Mouse (Mus musculus): ENCODE measurements around the gene Atp5f1. TPM values are rescaled to one million over a fixed set of nuclear protein-coding genes. Genes with fewer than 3 reads are reported as not detected.

The Atp5f1 gene
- polyA plus RNA-seq, 1 experiment from 2014 or later: 490 TPM

DNA sequence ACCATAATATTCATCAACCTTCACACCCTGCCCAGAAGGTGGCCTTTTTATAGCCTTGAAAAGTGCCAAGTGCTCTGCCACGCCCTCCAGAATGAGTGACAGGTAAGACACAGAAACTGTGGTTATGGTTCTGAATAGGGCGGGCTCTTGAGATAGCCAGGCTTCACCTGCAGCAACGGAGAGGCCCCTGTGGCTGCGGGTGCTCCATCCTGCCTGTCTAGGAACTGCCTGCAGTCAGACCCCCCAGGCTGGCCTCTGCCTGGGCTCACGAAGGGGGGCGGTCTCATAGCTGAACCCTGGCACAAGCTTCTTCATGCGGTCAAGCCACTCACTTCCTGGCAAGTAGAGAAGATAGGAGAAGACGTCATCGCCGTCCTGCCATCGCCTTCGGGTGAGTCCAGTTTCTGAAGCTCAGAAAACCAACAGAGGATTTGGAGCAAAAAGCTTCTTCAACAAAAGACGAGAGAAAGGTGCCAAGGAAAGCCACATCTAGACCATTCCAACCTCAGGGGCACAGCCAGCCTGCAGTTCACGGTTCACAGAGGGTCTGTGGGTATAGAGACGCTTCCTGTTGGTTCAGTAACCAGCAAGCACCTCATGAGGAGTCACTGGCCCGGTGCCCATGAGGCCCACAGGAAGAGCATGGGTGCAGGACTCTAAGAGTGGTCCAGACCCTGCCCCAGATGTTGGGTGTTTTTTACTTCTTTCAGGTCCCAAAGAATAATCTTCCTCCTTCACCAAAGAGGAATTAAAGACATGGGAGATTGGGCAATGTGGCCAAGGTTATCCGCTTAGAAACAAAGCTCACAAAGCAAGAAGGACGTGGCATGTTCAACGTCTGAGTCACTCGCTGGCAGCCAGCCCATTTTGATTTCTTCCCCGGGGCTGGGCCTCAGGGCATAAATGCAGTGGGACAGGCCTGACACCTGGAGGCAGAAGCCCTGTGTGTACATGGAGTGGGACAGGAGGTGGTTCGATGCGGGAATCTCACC lies 65.0 kb downstream of the Atp5f1 start:
- Histone ChIP-seq H3K27ac (replicated peaks) (no peak overlapping the region), H3K4me1 (no peaks in the 10 kb centered on the region), H3K9ac (replicated peaks) (no peak overlapping the region), H3K36me3 (no peaks in the 10 kb centered on the region), H3K4me3 (no peak overlapping the region), H3K4me2 (replicated peaks) (no peak overlapping the region), H3K27me3 (no peaks in the 10 kb centered on the region), H3K9me3 (no peaks in the 10 kb centered on the region)
- 73% methylated on average over 23 of the region's 23 CpGs for WGBS
- no peak for ATAC-seq (replicated peaks)

DNA sequence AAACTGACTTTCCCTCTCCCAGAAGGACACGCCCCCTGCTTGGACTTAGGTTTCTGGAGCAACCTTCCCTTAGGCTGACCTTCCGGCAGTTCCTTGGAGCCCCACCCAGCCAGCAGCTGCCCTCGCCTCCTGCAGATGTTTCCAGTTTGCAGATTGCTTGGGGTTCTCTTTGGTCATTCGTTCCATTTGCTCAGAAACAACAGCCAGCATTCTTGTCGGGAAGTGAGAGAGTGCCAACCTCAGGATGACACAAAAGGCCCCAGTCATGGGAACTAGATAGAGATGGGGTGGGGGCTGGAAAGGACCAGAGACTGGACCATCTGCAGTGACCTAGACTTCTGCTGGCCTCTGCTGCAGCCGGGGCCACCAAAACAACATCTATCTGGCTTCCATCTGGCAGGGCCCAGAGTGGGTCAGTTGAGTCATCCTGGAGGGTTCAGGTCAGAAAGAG lies 65.9 kb downstream of the Atp5f1 start:
- Histone ChIP-seq H3K9ac (replicated peaks) (no peak overlapping the region), H3K27ac (replicated peaks) (no peak overlapping the region), H3K36me3 (no peaks in the 10 kb centered on the region), H3K9me3 (no peaks in the 10 kb centered on the region), H3K27me3 (no peaks in the 10 kb centered on the region), H3K4me2 (replicated peaks) (no peak overlapping the region), H3K4me3 (no peak overlapping the region), H3K4me1 (no peaks in the 10 kb centered on the region)
- ATAC-seq (replicated peaks): no peak
- 73% methylated on average over 6 of the region's 6 CpGs for WGBS

Other genes with a start within 250 kb of the Atp5f1 start
- gene Rap1a, start 158.8 kb downstream of the Atp5f1 start, polyA plus RNA-seq (2015; fragmentation: Nextera tagmentation; extraction: Ambion mirVana): 76.3 and 78.3 TPM in 2 replicates
- gene Adora3, start 89.2 kb downstream of the Atp5f1 start, polyA plus RNA-seq (2015; fragmentation: Nextera tagmentation; extraction: Ambion mirVana): 0.23 and 0.46 TPM in 2 replicates
- 0.24 TPM in 1 of 2 replicates, not detected in the other for gene Tmigd3, start 89.2 kb downstream of the Atp5f1 start, polyA plus RNA-seq (2015; fragmentation: Nextera tagmentation; extraction: Ambion mirVana)
- gene I830077J02Rik, start 27.4 kb downstream of the Atp5f1 start, polyA plus RNA-seq (2015; fragmentation: Nextera tagmentation; extraction: Ambion mirVana): 0.20 and 0.23 TPM in 2 replicates
- 101 and 109 TPM in 2 replicates for gene Wdr77, start 730 bp downstream of the Atp5f1 start, polyA plus RNA-seq (2015; fragmentation: Nextera tagmentation; extraction: Ambion mirVana)
- gene Ovgp1, start 13.6 kb upstream of the Atp5f1 start, polyA plus RNA-seq (2015; fragmentation: Nextera tagmentation; extraction: Ambion mirVana): 4.1 and 4.5 TPM in 2 replicates
- 3.7 and 8.5 TPM in 2 replicates for gene Pifo, start 54.5 kb upstream of the Atp5f1 start, polyA plus RNA-seq (2015; fragmentation: Nextera tagmentation; extraction: Ambion mirVana)
- not detected in 2 replicates for gene Chil5, start 72.7 kb upstream of the Atp5f1 start, polyA plus RNA-seq (2015; fragmentation: Nextera tagmentation; extraction: Ambion mirVana)
- 0.36 and 1.1 TPM in 2 replicates for gene Chia1, start 153.1 kb upstream of the Atp5f1 start, polyA plus RNA-seq (2015; fragmentation: Nextera tagmentation; extraction: Ambion mirVana)
- gene Chil3, start 207.5 kb upstream of the Atp5f1 start, polyA plus RNA-seq (2015; fragmentation: Nextera tagmentation; extraction: Ambion mirVana): not detected in 2 replicates

Data from forebrain, embryonic 15.5 days (tissue).